Mouse (Mus musculus) cerebellum, adult 2 months (tissue): ENCODE measurements at regions not wholly inside any gene's neighbourhood (a gene's known extent, or its start where the extent isn't known, plus 50 kb on each side); places are given as distances from the start of the nearest gene placed in this dataset.

ENCODE experiments used
- CTCF ChIP-seq: fragments of 200-500 bp; IDR thresholded peaks from 2 replicates; pipeline ENCODE4 v1.5.1; 2011; ENCODE audit warnings: low read depth, mild to moderate bottlenecking, control low read depth, low read length, moderate library complexity, borderline replicate concordance; ENCODE audit not compliant: insufficient read depth
- POLR2A ChIP-seq: fragments of 200-500 bp; IDR thresholded peaks from 2 replicates; pipeline ENCODE4 v1.6.1; 2011; ENCODE audit warnings: low read length, control low read depth, borderline replicate concordance; ENCODE audit not compliant: insufficient read depth

DNA sequence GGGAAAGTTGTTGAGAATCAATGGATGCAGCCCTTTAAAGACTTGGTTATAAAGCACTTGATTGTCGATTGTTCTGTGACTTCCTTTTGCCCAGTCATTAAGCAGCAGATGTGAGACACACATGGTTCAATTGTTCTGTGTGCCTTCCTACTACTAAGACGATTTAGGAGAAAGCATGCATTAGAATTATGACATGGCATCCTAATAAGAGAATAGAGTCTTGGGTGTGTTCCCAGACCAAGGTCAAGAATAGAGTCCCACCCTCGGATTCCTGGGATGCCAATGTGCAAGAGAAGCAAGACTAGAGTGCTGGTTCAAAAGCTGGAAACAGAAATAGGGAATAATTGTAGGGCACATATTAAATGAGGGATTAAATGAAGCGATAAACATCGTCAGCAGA lies 469.1 kb upstream of the Tenm3 start:
- TF ChIP-seq CTCF = no peak
- TF ChIP-seq POLR2A = no peak
